Mouse (Mus musculus): Measurements from ENCODE around the gene Mrtfa.

Gene Mrtfa

GRCm38 (mm10) chr15:81031611-81032010 lies 158.9 kb downstream of the Mrtfa start:
- peak in 1 of 2 experiments; percentile 47 for DNase-seq (ENCODE audit: low spot score in 2 of 2)

GRCm38 (mm10) chr15:81030891-81031425 lies 159.6 kb downstream of the Mrtfa start:
- DNase-seq (ENCODE audit: low spot score in 2 of 2) = no peak

- DNase-seq (ENCODE audit: low spot score in 2 of 2) = peak; percentile 73 to 80
These were observed 163.0 kb downstream of the Mrtfa start for GRCm38 (mm10) chr15:81027378-81028173.

GRCm38 (mm10) chr15:81026901-81027300 lies 163.7 kb downstream of the Mrtfa start:
- DNase-seq (ENCODE audit: low spot score in 2 of 2) = no peak

GRCm38 (mm10) chr15:81023842-81024241 lies 166.7 kb downstream of the Mrtfa start:
- DNase-seq (ENCODE audit: low spot score in 2 of 2) = no peak

DNA sequence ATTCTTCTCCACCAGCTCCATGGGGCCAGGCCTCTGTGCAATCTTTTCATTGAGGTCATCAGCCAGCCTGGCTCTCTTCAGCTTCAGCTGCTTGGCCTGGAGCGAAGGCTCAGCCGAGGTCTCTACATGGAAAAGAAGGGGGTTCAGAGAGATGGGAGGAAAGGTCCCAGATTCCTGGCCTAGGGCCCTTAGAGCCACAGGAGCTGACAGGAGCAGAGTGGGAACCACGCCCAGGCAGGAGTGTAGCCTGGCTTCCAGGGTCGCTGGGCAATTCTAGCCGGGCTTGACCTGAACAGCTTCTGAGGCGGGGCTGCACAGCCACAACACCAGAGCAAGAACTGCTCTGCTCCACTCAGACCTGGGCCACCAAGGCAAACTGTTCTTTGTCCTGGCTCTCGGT lies 168.1 kb downstream of the Mrtfa start:
- no peak for DNase-seq (ENCODE audit: low spot score in 2 of 2)

- DNase-seq (ENCODE audit: low spot score in 2 of 2) = peak in 1 of 2 experiments; percentile 62
These were observed 169.2 kb downstream of the Mrtfa start for GRCm38 (mm10) chr15:81021377-81021776.

DNA sequence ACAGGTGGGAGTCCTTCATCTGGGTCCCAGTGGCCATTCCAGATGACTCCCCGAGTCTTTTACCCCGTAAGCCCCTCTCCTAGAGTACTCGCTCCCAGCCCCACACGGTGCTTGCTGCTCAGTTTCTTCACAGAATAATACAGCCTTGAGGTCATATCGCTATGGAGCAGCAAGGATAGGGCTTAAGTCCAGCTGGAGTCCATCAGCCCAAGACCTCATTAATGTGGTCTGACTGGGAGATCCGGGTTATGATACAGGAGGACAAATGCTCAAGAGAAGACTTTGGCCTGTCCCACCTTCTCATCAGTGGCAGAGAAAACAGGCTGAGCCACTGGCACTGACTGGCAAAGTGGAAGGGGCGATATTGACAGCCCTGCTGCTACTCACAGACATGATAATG lies 173.2 kb downstream of the Mrtfa start:
- DNase-seq (ENCODE audit: low spot score in 2 of 2) = no peak

- DNase-seq (ENCODE audit: low spot score in 2 of 2) = no peak
These were observed 174.1 kb downstream of the Mrtfa start for GRCm38 (mm10) chr15:81016488-81016887.

GRCm38 (mm10) chr15:81015068-81015744 lies 175.4 kb downstream of the Mrtfa start:
- no peak for DNase-seq (ENCODE audit: low spot score in 2 of 2)

- DNase-seq (ENCODE audit: low spot score in 2 of 2) = no peak
These were observed 177.4 kb downstream of the Mrtfa start for GRCm38 (mm10) chr15:81013186-81013585.

- no peak for DNase-seq (ENCODE audit: low spot score in 2 of 2)
These were observed 178.2 kb downstream of the Mrtfa start for GRCm38 (mm10) chr15:81012359-81012758.

GRCm38 (mm10) chr15:81011523-81011922 lies 179.0 kb downstream of the Mrtfa start:
- no peak for DNase-seq (ENCODE audit: low spot score in 2 of 2)

DNA sequence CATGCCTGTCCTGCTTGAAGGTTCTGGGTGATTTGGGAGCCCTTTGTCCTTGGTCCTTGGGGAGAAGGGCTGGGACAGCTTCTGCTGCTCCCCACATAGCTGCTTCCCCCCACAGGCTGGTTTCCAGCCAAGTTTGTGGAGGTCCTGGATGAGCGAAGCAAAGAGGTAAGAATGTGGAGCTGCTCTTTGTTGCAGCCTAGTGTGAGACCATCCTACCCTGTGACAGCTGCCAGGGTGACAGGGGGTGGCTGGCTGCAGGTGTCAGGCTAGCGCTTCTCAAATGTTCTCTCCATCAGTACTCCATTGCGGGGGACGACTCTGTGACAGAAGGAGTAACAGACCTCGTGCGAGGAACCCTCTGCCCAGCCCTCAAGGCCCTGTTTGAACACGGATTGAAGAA lies 180.4 kb downstream of the Mrtfa start:
- DNase-seq (ENCODE audit: low spot score in 2 of 2) = no peak

DNA sequence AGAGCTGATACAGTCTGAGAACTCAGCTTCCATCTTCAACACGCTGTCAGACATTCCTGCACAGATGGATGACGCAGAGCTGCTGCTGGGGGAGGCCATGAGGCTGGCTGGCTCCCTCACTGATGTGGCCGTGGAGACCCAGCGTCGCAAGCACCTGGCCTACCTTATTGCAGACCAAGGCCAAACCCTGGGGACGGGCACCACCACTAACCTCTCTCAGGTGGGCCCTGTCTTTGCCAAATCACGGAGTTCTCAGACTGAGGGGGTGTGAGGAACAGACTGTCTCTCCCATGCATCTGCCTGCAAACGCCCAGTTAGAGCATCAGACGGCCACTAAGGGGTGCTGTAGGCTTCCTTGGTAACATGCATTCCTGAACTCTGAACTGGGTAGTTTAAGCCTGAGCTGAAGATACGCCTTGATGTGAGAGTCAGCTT lies 181.9 kb downstream of the Mrtfa start:
- no peak for DNase-seq (ENCODE audit: low spot score in 2 of 2)

DNA sequence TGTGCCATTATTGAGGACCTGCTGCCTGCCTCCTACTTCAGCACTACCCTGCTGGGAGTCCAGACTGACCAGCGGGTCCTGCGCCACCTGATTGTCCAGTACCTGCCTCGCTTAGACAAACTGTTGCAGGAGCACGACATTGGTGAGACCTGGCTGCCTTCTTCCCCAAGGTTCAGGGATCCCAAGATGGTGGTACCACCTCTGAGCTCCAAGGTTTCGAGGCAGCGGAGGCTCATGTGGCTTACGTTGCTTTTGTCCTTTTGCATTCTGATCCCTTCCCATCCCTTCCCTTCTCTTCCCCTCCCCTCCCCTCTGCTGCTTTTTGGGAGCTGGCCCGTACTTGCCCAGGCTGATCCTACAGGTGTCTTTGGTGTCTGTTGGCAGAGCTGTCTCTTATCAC lies 182.7 kb downstream of the Mrtfa start:
- no peak for DNase-seq (ENCODE audit: low spot score in 2 of 2)

GRCm38 (mm10) chr15:81007339-81007738 lies 183.2 kb downstream of the Mrtfa start:
- DNase-seq (ENCODE audit: low spot score in 2 of 2) = no peak

GRCm38 (mm10) chr15:81006127-81006735 lies 184.3 kb downstream of the Mrtfa start:
- no peak for DNase-seq (ENCODE audit: low spot score in 2 of 2)

GRCm38 (mm10) chr15:81000419-81001138 lies 190.0 kb downstream of the Mrtfa start:
- DNase-seq (ENCODE audit: low spot score in 2 of 2) = no peak

DNA sequence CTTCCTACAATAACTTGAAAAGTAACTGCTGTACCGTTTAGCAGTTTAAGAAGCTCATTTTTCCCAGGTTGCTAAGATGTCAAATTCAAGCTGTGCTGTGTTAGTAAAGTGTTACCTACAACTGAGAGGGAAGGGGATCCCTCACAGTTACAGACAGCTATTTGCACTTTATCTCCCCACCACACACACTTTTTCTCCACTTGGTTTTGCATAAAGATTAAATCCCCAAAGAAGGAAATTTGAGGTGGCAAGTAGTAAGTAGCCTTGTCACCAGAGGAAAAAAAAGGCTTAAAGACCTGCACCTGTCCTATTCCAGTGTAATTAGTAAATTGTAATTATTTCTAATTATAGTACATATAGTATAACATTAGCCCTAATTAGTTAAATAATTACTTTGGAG lies 193.5 kb downstream of the Mrtfa start:
- no peak for DNase-seq (ENCODE audit: low spot score in 2 of 2)

DNA sequence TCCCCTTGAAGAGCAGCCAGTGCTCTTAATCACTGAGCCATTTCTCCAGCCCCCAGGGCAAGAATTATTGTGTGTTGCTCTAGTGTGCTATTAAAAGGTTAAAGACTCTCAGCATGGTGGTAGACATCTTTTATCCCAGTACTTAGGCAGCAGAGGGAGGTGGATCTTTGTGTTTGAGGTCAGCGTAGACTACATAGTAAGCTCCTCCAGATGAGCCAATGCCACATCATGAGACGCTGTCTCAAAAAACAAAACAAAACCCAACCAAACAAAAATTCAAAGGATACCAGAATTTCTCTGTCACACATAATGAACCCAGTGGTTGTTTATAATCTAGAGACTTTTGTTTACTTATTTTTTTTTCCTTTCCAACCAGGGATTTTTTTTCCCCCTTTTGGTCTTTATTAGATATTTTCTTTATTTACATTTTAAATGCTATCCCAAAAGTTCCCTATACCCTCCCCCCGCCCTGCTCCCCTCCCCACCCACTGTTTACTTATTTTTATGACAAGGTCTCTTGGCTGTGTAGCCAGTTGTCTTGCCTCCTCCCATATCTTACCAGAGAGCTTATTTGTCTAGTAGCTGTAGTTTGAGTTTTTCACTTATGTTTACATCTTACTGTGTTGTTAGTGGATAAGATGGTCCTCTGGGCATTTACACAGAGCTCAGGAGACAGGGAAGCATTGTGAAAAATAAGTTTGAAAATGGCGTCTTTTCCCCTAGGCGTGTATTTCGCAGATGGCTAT lies 194.3 kb downstream of the Mrtfa start:
- DNase-seq (ENCODE audit: low spot score in 2 of 2) = no peak

Data from heart, adult 9 months (tissue).